Mouse (Mus musculus) CD4-positive helper T cell, adult 2 months (primary cell): ENCODE measurements around the gene Ifitm2.
"Not testable (repeated sequence)": the region's sequence is repeated elsewhere in the genome, so short reads cannot be mapped to it uniquely, and the experiment has no call there.

Source experiments
- DNase-seq: peaks from one replicate; pipeline ENCODE4 v3.0.0-alpha.2; 2012; ENCODE audit warnings: low read depth, missing footprints, low spot score

Gene Ifitm2

GRCm38 (mm10) chr7:140955758-140956555 lies at the start of gene Ifitm2, which contains the start of gene Gm45717:
Gene Ifitm2, minus strand, starts transcription at chr7:140955987.
Gene Gm45717, minus strand, starts transcription at chr7:140955937.
- peak; percentile 40 for DNase-seq

GRCm38 (mm10) chr7:141003248-141004010 lies 47.6 kb upstream of the Ifitm2 start:
- no peak for DNase-seq

- no peak for DNase-seq
These were observed 45.3 kb upstream of the Ifitm2 start for GRCm38 (mm10) chr7:141000881-141001708.

- peak; percentile 84 for DNase-seq
These were observed 43.3 kb upstream of the Ifitm2 start for GRCm38 (mm10) chr7:140998853-140999700.

- no peak for DNase-seq
These were observed 42.0 kb upstream of the Ifitm2 start for GRCm38 (mm10) chr7:140997817-140998216.

GRCm38 (mm10) chr7:140991117-140991689 lies 35.4 kb upstream of the Ifitm2 start:
- DNase-seq: peak; percentile 47

- DNase-seq: no peak
These were observed 34.8 kb upstream of the Ifitm2 start for GRCm38 (mm10) chr7:140990622-140991021.

- no peak for DNase-seq
These were observed 34.4 kb upstream of the Ifitm2 start for GRCm38 (mm10) chr7:140990185-140990584.

GRCm38 (mm10) chr7:140989022-140989421 lies 33.2 kb upstream of the Ifitm2 start:
- no peak for DNase-seq

GRCm38 (mm10) chr7:140987182-140988138 lies 31.7 kb upstream of the Ifitm2 start:
- peak; percentile 44 for DNase-seq

GRCm38 (mm10) chr7:140982971-140983370 lies 27.2 kb upstream of the Ifitm2 start:
- peak; percentile 58 for DNase-seq

- DNase-seq: peak; percentile 74
These were observed 25.9 kb upstream of the Ifitm2 start for GRCm38 (mm10) chr7:140981704-140982103.

GRCm38 (mm10) chr7:140976720-140977119 lies 20.9 kb upstream of the Ifitm2 start:
- not testable (repeated sequence) for DNase-seq

GRCm38 (mm10) chr7:140975465-140975864 lies 19.7 kb upstream of the Ifitm2 start:
- DNase-seq: no peak

GRCm38 (mm10) chr7:140974940-140975339 lies 19.2 kb upstream of the Ifitm2 start:
- DNase-seq: no peak

GRCm38 (mm10) chr7:140973396-140974165 lies 17.8 kb upstream of the Ifitm2 start:
- DNase-seq: no peak

GRCm38 (mm10) chr7:140971479-140972171 lies 15.8 kb upstream of the Ifitm2 start:
- DNase-seq: no peak

GRCm38 (mm10) chr7:140970931-140971330 lies 15.1 kb upstream of the Ifitm2 start:
- DNase-seq: no peak
